Mouse (Mus musculus) hindbrain, embryonic 14.5 days (tissue): ENCODE measurements around the gene Duoxa1. TPM values are rescaled to one million over a fixed set of nuclear protein-coding genes. Genes with fewer than 3 reads are reported as not detected.

Experiments used
- ATAC-seq: fragments of 200-750 bp; cut with Nextera tagmentation; 2 replicates; pipeline ENCODE4 v1.8.0; 2017; ENCODE audit warnings: moderate number of reproducible peaks, mild to moderate bottlenecking, moderate TSS enrichment, moderate library complexity; ENCODE audit not compliant: low FRiP score
- DNase-seq: peaks from one replicate; pipeline ENCODE4 v3.0.0-alpha.2; 2015; ENCODE audit warnings: low spot score
- H3K27ac ChIP-seq: fragments of 300-500 bp; sonication (generic); 2 replicates; pipeline ENCODE4 v1.5.1; 2014; ENCODE audit warnings: mild to moderate bottlenecking, moderate library complexity
- H3K27me3 ChIP-seq: fragments of 300-500 bp; sonication (generic); 2 replicates; pipeline ENCODE4 v1.6.1; 2014; ENCODE audit warnings: mild to moderate bottlenecking, low read length, mixed read lengths; ENCODE audit not compliant: control insufficient read depth, insufficient read depth
- H3K36me3 ChIP-seq: fragments of 300-500 bp; sonication (generic); replicated peaks from 2 replicates; pipeline ENCODE4 v1.6.1; 2014; ENCODE audit not compliant: control insufficient read depth, insufficient read depth
- H3K4me1 ChIP-seq: fragments of 300-500 bp; sonication (generic); replicated peaks from 2 replicates; pipeline ENCODE4 v1.6.1; 2014; ENCODE audit warnings: antibody characterized with exemption, low read length, mixed read lengths; ENCODE audit not compliant: control insufficient read depth, insufficient read depth
- H3K4me2 ChIP-seq: fragments of 300-500 bp; sonication (generic); replicated peaks from 2 replicates; pipeline ENCODE4 v1.6.1; 2014; ENCODE audit warnings: mild to moderate bottlenecking, moderate library complexity
- H3K4me3 ChIP-seq: fragments of 300-500 bp; sonication (generic); replicated peaks from 2 replicates; pipeline ENCODE4 v1.5.1; 2014; ENCODE audit warnings: mild to moderate bottlenecking, low read length
- H3K9ac ChIP-seq: fragments of 300-500 bp; sonication (generic); 2 replicates; pipeline ENCODE4 v1.6.1; 2014
- H3K9me3 ChIP-seq: fragments of 300-500 bp; sonication (generic); 2 replicates; pipeline ENCODE4 v1.6.1; 2016; ENCODE audit warnings: low read length; ENCODE audit not compliant: control insufficient read depth
- WGBS: fragments of 180-500 bp; shearing (Covaris S2); extraction: QIAGEN DNeasy Blood & Tissue Kit; methylation state at CpG from one replicate; pipeline ENCODE4 v1.1.7; 2014; 5-methylcytosine and 5-hydroxymethylcytosine counted together
- polyA plus RNA-seq: library from polyadenylated mRNA; unstranded; fragments of >200 nt; fragmentation: Nextera tagmentation; extraction: Ambion mirVana; gene quantifications from 2 replicates; pipeline ENCODE4 v1.2.1, GENCODE M21; 2014

Gene Duoxa1
- polyA plus RNA-seq = 0.16 and 0.31 TPM in 2 replicates

GRCm38 (mm10) chr2:122313536-122313935 lies at the start of gene Duoxa1:
Gene Duoxa1, minus strand, starts transcription at chr2:122313730.
- 0 out of 2 replicates have a peak within 1 kb of the TSS, but pooled peaks have one; percentile 8 for H3K9ac ChIP-seq
- no peak within 1 kb of the TSS for H3K27ac ChIP-seq
- peaks cover 9% of the 10 kb centered on the region; the same call in 1 of the 2 replicates for H3K4me1 ChIP-seq
- DNase-seq = no peak
- H3K27me3 ChIP-seq = peaks cover 32% of the 10 kb centered on the region
- ATAC-seq = no peak
- no peaks in the 10 kb centered on the region for H3K9me3 ChIP-seq
- H3K36me3 ChIP-seq = no peaks in the 10 kb centered on the region
- peak within 1 kb of the TSS; percentile 39 for H3K4me2 ChIP-seq
- H3K4me3 ChIP-seq = peak within 1 kb of the TSS; percentile 19
- 3% methylated on average over 24 of the region's 24 CpGs for WGBS

DNA sequence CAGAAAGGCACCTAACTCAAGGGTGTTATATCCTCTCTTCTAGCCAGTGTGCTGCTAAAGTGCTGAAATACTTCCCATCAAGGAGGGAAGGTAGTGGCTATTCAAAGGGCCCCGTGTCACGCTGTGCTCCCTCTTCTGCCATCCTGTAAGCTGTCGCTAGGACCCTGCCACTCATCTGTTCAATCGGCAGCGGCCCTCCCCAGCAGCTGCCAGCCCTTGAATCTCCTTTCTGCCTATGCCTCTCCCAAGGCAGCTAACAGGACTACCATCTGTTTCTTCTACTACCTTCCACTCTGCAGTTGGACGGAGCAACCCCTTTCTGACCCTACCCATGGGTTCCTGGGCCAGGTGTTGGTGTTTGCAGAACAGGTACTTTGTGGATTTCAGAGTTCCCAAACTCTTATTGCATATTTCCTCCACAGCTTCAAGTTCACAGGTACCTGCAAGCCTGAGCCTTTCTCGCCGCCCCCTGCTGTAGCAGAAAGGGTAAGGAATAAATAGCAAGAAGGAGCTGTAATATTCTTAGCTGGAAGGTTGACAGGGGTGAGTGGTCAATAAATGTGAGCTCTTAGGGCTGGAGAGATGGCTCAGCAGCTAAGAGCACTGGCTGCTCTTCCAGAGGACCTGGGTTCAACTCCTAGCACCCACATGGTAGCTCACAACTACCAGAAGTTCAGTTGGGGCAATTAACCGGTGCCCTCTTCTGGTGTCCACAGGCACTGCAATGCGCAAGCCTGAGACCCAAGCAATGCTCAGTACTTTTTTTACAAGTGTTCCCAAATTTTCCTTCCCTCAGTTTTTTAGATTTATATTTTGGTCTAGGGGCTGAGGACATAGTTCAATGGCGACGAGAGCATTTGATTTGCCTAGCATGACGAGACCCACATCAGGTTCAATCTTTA lies 49.3 kb upstream of the Duoxa1 start:
- WGBS = 73% methylated on average over 13 of the region's 13 CpGs
- no peak for ATAC-seq

DNA sequence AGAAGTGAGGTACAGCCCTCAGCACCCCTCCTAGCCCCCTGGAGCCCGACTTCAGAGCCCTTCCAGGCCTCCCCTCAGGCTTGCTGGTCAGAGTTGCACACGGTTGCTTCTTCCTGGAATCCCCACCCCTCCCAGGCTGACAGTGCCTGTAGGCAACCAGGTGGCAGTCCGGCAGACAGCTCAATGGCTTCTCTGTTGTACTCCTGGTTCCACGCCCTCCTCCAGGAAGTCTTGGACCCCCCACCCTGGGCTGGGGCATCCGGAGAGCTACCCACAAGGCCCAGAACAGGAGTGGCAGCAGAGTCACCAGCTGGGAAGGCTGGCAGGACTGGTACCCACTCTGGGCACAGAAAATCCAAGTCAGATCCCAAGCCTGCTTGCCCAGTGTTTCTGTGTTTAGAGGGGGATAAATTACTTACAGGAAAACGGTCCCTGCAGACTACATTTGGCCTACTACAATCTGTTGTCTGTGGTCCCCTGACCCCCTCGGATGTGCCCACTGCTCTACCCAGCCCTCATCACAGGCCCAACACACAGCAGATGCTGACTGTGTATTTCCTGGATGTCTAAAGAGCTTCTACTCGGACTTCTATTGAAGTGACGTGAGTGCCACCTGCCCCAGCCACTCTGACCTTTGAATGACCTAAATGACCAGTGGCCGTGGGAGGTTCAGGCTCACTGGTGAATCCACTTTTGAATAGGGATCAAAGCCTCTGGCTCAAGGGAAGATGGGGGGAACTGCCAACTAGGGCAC lies 48.5 kb upstream of the Duoxa1 start:
- DNase-seq = no peak
- no peaks in the 10 kb centered on the region for H3K9me3 ChIP-seq
- no peak overlapping the region for H3K4me2 ChIP-seq
- peaks cover 23% of the 10 kb centered on the region for H3K36me3 ChIP-seq
- H3K27me3 ChIP-seq = no peaks in the 10 kb centered on the region
- no peak overlapping the region for H3K4me3 ChIP-seq
- ATAC-seq = no peak
- H3K9ac ChIP-seq = no peak overlapping the region
- H3K27ac ChIP-seq = no peak overlapping the region
- peaks cover 21% of the 10 kb centered on the region for H3K4me1 ChIP-seq
- 60% methylated on average over 10 of the region's 10 CpGs for WGBS

More for the DNA sequence above, 49.3 kb upstream of the Duoxa1 start:
- Histone ChIP-seq H3K4me1 (peaks cover 28% of the 10 kb centered on the region), H3K27me3 (no peaks in the 10 kb centered on the region), H3K4me3 (no peak overlapping the region), H3K9ac (no peak overlapping the region), H3K9me3 (no peaks in the 10 kb centered on the region), H3K27ac (no peak overlapping the region), H3K36me3 (peaks cover 14% of the 10 kb centered on the region), H3K4me2 (no peak overlapping the region)
- no peak for DNase-seq

- H3K9me3 ChIP-seq = no peaks in the 10 kb centered on the region
- H3K27ac ChIP-seq = no peak overlapping the region
- H3K9ac ChIP-seq = no peak overlapping the region
- 91% methylated on average over 6 of the region's 6 CpGs for WGBS
- no peak for DNase-seq
- no peak for ATAC-seq
- no peak overlapping the region for H3K4me2 ChIP-seq
- peaks cover 12% of the 10 kb centered on the region for H3K4me1 ChIP-seq
- H3K27me3 ChIP-seq = no peaks in the 10 kb centered on the region
- peaks cover 31% of the 10 kb centered on the region for H3K36me3 ChIP-seq
- no peak overlapping the region for H3K4me3 ChIP-seq
These were observed 47.7 kb upstream of the Duoxa1 start for GRCm38 (mm10) chr2:122361181-122361580.

DNA sequence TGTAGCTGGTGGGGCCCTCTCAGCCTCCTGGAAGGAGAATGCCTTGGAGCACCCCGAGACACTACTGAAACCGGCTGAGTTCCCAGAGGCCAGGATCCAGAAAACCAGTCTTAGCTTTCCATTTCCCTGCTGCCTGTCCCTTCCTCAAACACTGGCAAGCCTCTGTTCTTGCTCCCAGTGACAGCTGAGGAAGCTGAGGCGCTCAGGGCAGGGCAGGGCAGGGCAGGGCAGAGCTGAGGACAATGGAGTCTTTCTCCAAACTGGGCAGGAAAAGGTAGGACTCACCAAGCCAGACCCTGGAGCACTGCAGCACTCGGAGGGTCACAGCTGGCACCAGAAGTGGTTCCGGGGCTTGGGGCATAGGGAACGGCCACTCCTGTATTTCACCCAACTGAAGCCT lies 46.8 kb upstream of the Duoxa1 start:
- no peak for DNase-seq
- H3K27ac ChIP-seq = no peak overlapping the region
- no peaks in the 10 kb centered on the region for H3K27me3 ChIP-seq
- WGBS = 88% methylated on average over 6 of the region's 6 CpGs
- no peak overlapping the region for H3K4me2 ChIP-seq
- peaks cover 35% of the 10 kb centered on the region for H3K36me3 ChIP-seq
- H3K4me3 ChIP-seq = no peak overlapping the region
- ATAC-seq = no peak
- no peaks in the 10 kb centered on the region for H3K9me3 ChIP-seq
- H3K9ac ChIP-seq = no peak overlapping the region
- peaks cover 4% of the 10 kb centered on the region for H3K4me1 ChIP-seq

GRCm38 (mm10) chr2:122356187-122356586 lies 42.7 kb upstream of the Duoxa1 start:
- Histone ChIP-seq H3K4me3 (no peak overlapping the region), H3K36me3 (peaks cover 49% of the 10 kb centered on the region), H3K27ac (no peak overlapping the region), H3K9me3 (no peaks in the 10 kb centered on the region), H3K4me2 (no peak overlapping the region), H3K9ac (no peak overlapping the region), H3K27me3 (no peaks in the 10 kb centered on the region), H3K4me1 (peaks cover 38% of the 10 kb centered on the region)
- ATAC-seq (no peak), DNase-seq (no peak)
- 68% methylated on average over 3 of the region's 3 CpGs for WGBS

DNA sequence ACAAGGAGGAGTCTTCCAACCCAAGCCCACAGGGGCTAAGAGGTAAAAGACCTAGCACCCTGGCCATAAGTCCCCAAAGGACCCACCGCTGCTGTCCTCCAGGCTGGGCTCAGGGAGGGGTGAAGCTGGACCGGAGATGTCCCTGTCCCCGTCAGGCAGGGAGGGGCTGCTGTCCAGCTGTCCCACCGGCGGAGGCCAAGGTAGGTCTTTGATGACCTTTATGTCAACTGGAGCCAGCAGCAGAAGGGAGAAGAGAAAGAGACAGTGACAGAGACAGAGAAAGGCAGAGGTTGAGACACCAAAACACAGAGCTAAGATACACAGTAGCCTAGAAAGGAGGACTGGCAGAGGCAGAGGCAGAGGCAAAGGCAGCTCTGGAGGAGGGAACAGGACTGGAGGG lies 41.9 kb upstream of the Duoxa1 start:
- Histone ChIP-seq H3K9ac (no peak overlapping the region), H3K27ac (no peak overlapping the region), H3K4me1 (peaks cover 42% of the 10 kb centered on the region), H3K9me3 (no peaks in the 10 kb centered on the region), H3K36me3 (peaks cover 49% of the 10 kb centered on the region), H3K4me3 (no peak overlapping the region), H3K4me2 (no peak overlapping the region), H3K27me3 (no peaks in the 10 kb centered on the region)
- DNase-seq (no peak), ATAC-seq (no peak)
- 96% methylated on average over 5 of the region's 5 CpGs for WGBS

GRCm38 (mm10) chr2:122354191-122354929 lies 40.8 kb upstream of the Duoxa1 start:
- ATAC-seq = no peak
- Histone ChIP-seq H3K27ac (peak overlapping the region; percentile 89), H3K9ac (0 out of 2 replicates have a peak overlapping the region, but pooled peaks have one; percentile 13)

More at GRCm38 (mm10) chr2:122354191-122354929, 40.8 kb upstream of the Duoxa1 start:
- no peaks in the 10 kb centered on the region for H3K9me3 ChIP-seq
- H3K36me3 ChIP-seq = peaks cover 45% of the 10 kb centered on the region
- DNase-seq = no peak
- H3K4me2 ChIP-seq = no peak overlapping the region
- 47% methylated on average over 12 of the region's 12 CpGs for WGBS
- H3K4me1 ChIP-seq = peaks cover 49% of the 10 kb centered on the region
- no peaks in the 10 kb centered on the region for H3K27me3 ChIP-seq
- H3K4me3 ChIP-seq = no peak overlapping the region
